Mouse (Mus musculus): ENCODE measurements around the gene Dera. TPM values are rescaled to one million over a fixed set of nuclear protein-coding genes. Genes with fewer than 3 reads are reported as not detected.
A peak's percentile ranks its signal among the peaks of the same experiment; 100 is the strongest.

Gene Dera
- polyA plus RNA-seq, 1 experiment from 2014 or later, result 72.3 TPM

DNA sequence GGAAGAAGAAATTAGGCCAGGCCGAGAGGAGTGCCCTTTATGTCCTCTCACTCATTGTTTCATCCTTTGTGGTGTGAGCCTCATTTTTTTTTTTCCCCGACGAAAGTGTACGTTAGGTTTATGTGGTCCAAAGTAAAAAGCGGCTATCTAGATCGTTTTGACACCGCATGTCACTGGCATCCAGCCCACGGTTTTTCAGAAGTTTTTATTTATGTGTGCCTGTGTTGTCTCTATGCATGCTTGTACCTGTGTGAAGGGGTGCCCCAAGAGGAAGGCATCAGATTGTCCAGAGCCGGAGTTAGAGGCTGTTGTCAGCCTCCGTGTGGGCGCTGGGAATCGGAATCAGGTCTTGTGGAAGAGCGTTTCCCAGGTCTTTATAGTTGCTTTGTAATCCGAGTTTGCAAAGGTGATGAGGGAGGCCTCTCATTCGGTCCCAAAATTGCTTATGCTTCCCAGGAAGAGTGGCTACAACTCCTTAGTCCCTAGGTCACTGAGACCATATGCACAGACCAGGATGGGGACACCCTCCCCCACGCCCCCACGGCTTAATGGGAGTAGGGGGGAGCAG is 18.6 kb upstream of the Dera start:
- H3K4me3 ChIP-seq, result peak overlapping the region; percentile 93
- peak overlapping the region; percentile 95 for H3K27ac ChIP-seq (replicated peaks)
- WGBS, result 11% methylated on average over 17 of the region's 17 CpGs
- H3K27me3 ChIP-seq (replicated peaks; ENCODE audit: low read depth, poor library complexity, severe bottlenecking), result 0 out of 2 replicates have a peak, but pooled peaks cover 15% of the 10 kb centered on the region
- H3K36me3 ChIP-seq (replicated peaks), result peaks cover 39% of the 10 kb centered on the region
- no peaks in the 10 kb centered on the region for H3K9me3 ChIP-seq
- peak; percentile 22 for DNase-seq (ENCODE audit: low spot score)
- H3K4me1 ChIP-seq, result peaks cover 15% of the 10 kb centered on the region

DNA sequence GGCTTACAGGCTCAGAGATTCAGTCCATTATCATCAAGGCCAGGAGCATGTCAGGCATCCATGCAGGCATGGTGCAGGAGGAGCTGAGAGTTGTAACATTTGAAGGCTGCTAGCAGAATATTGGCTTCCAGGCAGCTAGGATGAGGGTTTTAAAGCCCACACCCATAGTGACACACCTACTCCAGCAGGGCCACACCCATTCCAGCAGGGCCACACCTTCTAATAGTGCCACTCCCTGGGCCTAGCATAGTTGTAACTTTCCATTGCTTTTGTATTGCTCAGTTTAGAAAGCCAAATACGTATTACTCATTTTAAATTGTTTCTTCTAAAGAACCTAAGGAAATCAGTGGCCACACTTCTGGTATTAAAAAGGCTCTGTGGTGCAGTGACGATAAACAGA is 13.4 kb upstream of the Dera start:
- WGBS, result 95% methylated on average over 2 of the region's 2 CpGs
- no peak for DNase-seq (ENCODE audit: low spot score)
- Histone ChIP-seq H3K27me3 (replicated peaks; ENCODE audit: low read depth, poor library complexity, severe bottlenecking) (no peaks in the 10 kb centered on the region), H3K36me3 (replicated peaks) (peaks cover 91% of the 10 kb centered on the region), H3K4me3 (no peak overlapping the region), H3K27ac (replicated peaks) (no peak overlapping the region), H3K9me3 (no peaks in the 10 kb centered on the region), H3K4me1 (peaks cover 7% of the 10 kb centered on the region)

DNA sequence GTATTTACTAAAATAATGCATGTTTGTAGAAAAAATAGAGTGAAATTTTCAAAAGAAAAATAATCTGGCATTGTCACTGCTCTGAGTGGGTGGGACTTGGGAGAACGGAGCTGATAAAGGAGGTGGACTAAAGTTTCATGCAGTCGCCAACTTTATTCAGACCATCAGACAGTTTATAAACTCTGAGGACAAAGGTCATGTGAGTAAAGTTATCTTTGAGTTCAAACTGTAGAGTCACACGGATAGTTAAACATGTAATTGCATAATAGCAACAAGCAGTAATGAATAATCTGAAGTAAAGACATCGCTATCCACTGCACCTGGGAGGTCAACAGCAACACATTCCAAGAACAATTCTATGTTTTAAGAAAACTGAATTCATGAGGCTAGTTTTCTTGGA is 9.6 kb upstream of the Dera start:
- H3K27me3 ChIP-seq (replicated peaks; ENCODE audit: low read depth, poor library complexity, severe bottlenecking), result no peaks in the 10 kb centered on the region
- WGBS, result 93% methylated on average over 4 of the region's 4 CpGs
- H3K4me1 ChIP-seq, result no peaks in the 10 kb centered on the region
- no peak overlapping the region for H3K4me3 ChIP-seq
- no peak for DNase-seq (ENCODE audit: low spot score)
- H3K36me3 ChIP-seq (replicated peaks), result peaks cover 97% of the 10 kb centered on the region
- H3K27ac ChIP-seq (replicated peaks), result no peak overlapping the region
- H3K9me3 ChIP-seq, result no peaks in the 10 kb centered on the region

DNA sequence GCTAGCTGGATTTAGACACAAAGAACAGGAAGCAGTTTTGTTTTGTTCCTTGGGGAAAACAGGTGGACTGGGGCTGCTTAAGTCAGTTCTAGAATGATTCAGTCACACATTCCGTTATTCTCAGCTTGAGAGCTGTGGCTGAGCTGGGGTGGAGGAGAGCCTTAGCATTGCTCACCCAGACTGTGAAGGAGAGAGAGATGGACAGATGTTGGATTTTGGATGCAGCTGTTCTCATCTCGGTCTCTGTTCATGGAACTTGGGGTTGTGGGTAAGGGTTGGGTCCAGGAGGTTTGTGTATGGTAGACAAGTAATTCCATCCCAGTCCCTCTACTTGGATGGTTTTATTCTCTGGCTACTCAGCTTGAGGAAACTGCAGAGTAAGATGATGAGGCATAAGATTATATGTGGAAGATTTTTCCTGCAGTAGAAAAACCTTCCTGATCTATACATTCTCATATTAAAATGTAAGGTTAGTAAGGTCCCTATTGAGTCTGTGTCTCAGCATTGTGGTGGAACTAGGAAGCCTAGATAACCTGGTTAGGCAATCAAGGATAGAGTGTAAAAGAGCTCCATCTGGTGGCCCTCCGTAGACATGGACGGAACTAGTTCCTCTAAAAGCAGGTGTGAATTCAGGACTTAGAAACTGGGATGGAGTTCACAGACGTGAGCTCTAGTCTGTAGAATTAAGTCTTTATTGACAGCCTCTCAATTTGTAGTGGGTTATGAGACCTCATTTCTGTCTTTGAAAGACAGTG is 7.0 kb upstream of the Dera start:
- Histone ChIP-seq H3K27ac (replicated peaks) (no peak overlapping the region), H3K4me3 (no peak overlapping the region), H3K9me3 (no peaks in the 10 kb centered on the region), H3K27me3 (replicated peaks; ENCODE audit: low read depth, poor library complexity, severe bottlenecking) (no peaks in the 10 kb centered on the region), H3K36me3 (replicated peaks) (peaks cover 97% of the 10 kb centered on the region), H3K4me1 (no peaks in the 10 kb centered on the region)
- WGBS, result 81% methylated on average over 5 of the region's 5 CpGs
- no peak for DNase-seq (ENCODE audit: low spot score)

DNA sequence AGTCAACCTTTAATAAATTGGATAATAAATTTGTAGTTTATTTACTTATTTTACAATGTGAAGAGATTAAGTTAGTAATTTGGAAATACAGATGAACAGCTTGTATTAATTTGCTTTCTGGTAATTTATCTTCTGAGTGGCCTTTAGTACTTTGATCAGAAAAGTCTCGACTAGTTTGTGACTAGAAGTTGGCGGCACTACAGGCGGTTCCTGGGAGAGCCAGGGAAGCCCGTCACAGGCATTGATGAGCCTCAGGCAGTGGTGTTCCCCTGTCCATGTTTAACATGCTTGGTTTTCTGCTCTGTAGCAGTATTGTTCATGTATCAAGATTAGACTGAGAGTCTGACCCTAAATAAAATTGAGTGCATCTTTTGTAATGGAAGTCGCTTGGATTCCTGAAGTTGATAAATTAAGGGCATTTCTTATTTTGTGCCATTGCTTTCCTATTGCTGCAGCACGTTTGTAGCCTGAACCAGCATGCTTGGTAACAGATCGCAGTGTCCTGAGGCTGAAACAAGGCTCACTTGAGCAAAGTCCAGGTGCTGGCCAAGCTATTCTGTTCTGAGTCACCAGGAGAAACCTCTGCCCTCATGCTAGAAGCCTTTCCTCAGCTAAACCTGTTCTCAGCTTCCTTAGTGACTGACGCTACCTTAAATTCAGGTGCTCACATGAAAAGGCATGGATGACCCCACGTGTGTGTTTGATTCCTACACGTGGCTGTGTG is 2.6 kb upstream of the Dera start:
- no peak for DNase-seq (ENCODE audit: low spot score)
- WGBS, result 89% methylated on average over 10 of the region's 10 CpGs
- Histone ChIP-seq H3K36me3 (replicated peaks) (peaks cover 62% of the 10 kb centered on the region), H3K27ac (replicated peaks) (no peak overlapping the region), H3K27me3 (replicated peaks; ENCODE audit: low read depth, poor library complexity, severe bottlenecking) (no peaks in the 10 kb centered on the region), H3K4me1 (peaks cover 12% of the 10 kb centered on the region), H3K9me3 (no peaks in the 10 kb centered on the region), H3K4me3 (no peak overlapping the region)

DNA sequence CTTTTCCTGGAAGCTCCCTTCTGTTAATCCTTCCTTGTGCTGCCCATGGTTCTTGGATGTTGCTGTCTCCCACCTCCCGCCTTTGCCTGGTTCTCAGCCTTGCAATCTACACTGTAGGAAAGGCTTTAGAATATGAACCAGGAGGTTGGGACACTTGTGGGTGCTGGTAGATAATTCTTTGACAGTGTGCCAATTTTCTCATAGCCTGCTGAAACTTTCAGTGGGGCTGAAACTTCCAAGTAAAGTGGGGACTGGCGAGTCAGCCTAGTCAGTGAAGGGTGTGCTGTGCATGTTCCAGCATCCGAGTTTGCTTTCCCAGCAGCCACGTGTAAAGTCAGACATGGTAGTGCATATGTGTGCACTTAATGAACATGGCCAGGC is 2.1 kb upstream of the Dera start:
- Histone ChIP-seq H3K36me3 (replicated peaks) (peaks cover 57% of the 10 kb centered on the region), H3K27ac (replicated peaks) (no peak overlapping the region), H3K4me3 (no peak overlapping the region), H3K27me3 (replicated peaks; ENCODE audit: low read depth, poor library complexity, severe bottlenecking) (no peaks in the 10 kb centered on the region), H3K4me1 (peaks cover 12% of the 10 kb centered on the region), H3K9me3 (no peaks in the 10 kb centered on the region)
- no peak for DNase-seq (ENCODE audit: low spot score)
- 86% methylated on average over 4 of the region's 4 CpGs for WGBS

DNA sequence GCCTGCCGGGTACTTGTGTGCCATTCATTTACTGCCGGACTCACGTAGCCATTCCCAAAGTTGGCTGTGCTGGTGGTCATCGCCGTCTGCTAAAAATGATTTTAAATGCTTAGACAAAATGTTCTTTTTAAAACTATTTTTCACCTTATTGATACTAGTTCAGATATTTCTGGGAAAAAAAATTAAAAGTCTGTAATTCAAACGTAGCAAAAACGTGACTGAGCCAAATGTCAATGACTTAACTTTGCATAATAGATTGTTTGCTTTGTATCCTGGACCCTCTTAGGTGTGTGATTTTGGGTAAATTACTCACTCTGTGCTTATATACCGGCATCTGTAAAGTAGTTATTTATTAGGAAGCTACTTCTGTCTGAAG is 499 bp downstream of the Dera start:
- H3K9me3 ChIP-seq, result no peaks in the 10 kb centered on the region
- DNase-seq (ENCODE audit: low spot score), result no peak
- 8% methylated on average over 8 of the region's 8 CpGs for WGBS
- peaks cover 31% of the 10 kb centered on the region for H3K36me3 ChIP-seq (replicated peaks)
- peak overlapping the region; percentile 90 for H3K27ac ChIP-seq (replicated peaks)
- H3K4me3 ChIP-seq, result peak overlapping the region; percentile 81
- no peaks in the 10 kb centered on the region for H3K27me3 ChIP-seq (replicated peaks; ENCODE audit: low read depth, poor library complexity, severe bottlenecking)
- H3K4me1 ChIP-seq, result peaks cover 21% of the 10 kb centered on the region

DNA sequence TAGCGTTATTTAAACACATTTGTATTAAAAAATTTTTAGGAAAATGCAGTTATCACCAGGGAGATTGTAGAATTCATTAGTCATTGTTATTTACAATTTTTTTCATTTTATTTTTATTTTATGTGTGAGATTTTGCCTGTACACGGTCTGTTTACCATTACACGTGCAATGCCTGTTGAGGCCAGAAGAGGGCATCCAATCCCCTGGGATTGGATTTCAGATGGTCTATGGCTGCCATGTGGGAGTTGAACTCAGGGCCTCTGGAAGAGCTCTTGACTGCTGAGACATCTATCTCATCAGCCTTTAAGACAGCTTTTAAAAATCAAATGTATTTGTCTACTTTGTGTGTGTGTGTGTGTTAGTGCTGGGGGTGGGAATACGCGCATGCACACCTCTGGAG is 2.0 kb downstream of the Dera start:
- Histone ChIP-seq H3K4me3 (no peak overlapping the region), H3K27me3 (replicated peaks; ENCODE audit: low read depth, poor library complexity, severe bottlenecking) (no peaks in the 10 kb centered on the region), H3K9me3 (no peaks in the 10 kb centered on the region), H3K36me3 (replicated peaks) (peaks cover 16% of the 10 kb centered on the region), H3K4me1 (peaks cover 24% of the 10 kb centered on the region), H3K27ac (replicated peaks) (no peak overlapping the region)
- 68% methylated on average over 5 of the region's 5 CpGs for WGBS
- no peak for DNase-seq (ENCODE audit: low spot score)

DNA sequence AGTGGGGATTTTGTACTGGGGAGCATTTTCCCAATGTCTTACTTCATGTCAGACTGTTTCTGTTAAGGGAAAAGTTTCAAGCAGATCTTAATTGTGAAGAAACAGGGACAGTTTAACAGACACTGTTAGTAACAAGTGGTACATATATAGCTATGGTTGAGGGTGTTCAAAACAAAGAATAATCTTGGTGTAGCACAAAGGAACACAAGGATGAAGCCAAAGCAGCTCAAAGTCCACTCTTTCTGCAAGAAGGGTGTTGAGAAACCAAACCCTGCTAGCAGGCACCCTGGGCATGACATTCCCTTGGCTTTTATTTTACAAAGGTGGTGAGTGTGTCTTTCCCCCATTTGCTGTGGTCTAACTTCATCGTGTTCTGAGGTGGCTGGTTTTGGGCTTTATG is 3.5 kb downstream of the Dera start:
- no peak overlapping the region for H3K27ac ChIP-seq (replicated peaks)
- H3K9me3 ChIP-seq, result no peaks in the 10 kb centered on the region
- peaks cover 2% of the 10 kb centered on the region; the same call in 1 of the 2 replicates for H3K36me3 ChIP-seq (replicated peaks)
- WGBS, result 86% methylated on average over 1 of the region's 1 CpGs
- H3K4me3 ChIP-seq, result no peak overlapping the region
- H3K27me3 ChIP-seq (replicated peaks; ENCODE audit: low read depth, poor library complexity, severe bottlenecking), result no peaks in the 10 kb centered on the region
- peaks cover 24% of the 10 kb centered on the region for H3K4me1 ChIP-seq
- no peak for DNase-seq (ENCODE audit: low spot score)

DNA sequence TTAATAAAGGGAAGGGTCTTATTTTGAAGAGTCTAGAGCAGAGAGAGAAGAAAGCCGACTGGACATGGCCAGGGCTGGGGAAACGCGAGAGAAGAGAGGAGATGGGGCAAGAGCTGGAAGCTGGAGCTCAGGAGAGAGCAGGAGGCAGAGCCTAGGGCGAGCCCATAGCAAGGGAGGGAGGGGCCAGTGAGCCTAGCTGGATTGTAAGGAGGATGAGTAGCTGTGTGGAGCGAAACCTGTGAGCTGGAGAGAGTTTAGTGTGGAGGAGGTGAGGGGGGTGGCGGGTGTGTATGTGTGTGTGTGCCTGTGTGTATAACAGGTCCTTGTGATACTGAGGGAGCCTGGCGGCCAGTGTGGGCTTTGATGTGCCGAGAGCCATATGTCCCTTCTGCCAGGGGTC is 5.3 kb downstream of the Dera start:
- Histone ChIP-seq H3K27ac (replicated peaks) (peak overlapping the region; percentile 48), H3K9me3 (no peaks in the 10 kb centered on the region), H3K36me3 (replicated peaks) (no peaks in the 10 kb centered on the region), H3K4me1 (peaks cover 31% of the 10 kb centered on the region), H3K4me3 (no peak overlapping the region), H3K27me3 (replicated peaks; ENCODE audit: low read depth, poor library complexity, severe bottlenecking) (no peaks in the 10 kb centered on the region)
- DNase-seq (ENCODE audit: low spot score), result peak; percentile 32
- 37% methylated on average over 8 of the region's 8 CpGs for WGBS

DNA sequence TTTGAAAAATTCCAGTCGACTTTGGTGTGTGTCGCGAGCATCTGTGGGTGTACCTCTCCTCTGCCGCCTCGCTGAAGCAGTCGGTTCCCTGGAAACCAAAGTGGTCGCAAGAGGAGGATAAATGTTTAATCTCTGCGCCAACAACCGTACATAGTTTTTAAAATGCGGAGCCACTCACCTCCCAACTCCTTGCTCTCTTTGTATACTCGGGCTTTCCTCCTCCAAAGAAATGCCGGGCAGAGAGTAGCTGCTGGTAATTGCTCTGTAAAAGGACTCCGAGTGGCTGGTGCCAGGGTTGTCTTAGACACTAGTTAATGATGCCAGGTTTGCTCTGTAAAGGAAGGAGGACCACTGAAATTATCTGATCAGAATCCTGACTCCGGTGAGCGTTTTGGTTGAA is 6.6 kb downstream of the Dera start:
- peaks cover 30% of the 10 kb centered on the region for H3K4me1 ChIP-seq
- H3K4me3 ChIP-seq, result no peak overlapping the region
- H3K27ac ChIP-seq (replicated peaks), result no peak overlapping the region
- no peaks in the 10 kb centered on the region for H3K9me3 ChIP-seq
- H3K36me3 ChIP-seq (replicated peaks), result no peaks in the 10 kb centered on the region
- 87% methylated on average over 15 of the region's 15 CpGs for WGBS
- H3K27me3 ChIP-seq (replicated peaks; ENCODE audit: low read depth, poor library complexity, severe bottlenecking), result no peaks in the 10 kb centered on the region
- DNase-seq (ENCODE audit: low spot score), result no peak

DNA sequence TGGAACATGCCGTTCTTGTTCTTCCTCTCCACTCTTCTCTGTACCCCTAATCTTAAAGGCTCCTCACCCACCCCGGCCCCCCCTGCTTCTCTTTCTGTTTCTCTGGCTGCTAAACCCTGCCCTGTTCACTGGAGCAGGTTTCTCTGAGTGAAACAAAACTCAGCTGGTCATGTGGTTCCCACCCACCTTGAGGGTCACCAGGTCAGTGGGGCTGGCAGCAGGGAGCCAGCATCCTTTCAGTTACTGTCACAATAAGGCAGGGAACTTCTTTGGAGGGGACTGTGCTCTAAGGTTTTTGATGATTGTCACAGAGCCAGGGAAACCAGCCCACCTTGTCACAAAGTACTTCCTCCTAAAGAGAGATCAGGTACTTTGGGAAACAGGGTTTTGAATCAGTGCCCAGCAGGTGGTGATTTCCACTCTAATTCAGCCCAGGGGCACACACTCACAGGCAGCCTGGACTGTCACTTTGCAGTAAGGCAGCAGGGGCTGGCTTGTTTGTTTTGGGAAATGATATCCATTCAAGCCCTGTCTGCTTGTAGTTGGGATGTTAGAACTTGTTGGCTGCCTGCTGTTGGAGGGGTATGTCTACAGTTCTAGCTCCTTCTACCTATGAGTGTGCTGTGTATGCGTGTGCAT is 10.3 kb downstream of the Dera start:
- Histone ChIP-seq H3K4me3 (no peak overlapping the region), H3K27me3 (replicated peaks; ENCODE audit: low read depth, poor library complexity, severe bottlenecking) (no peaks in the 10 kb centered on the region), H3K36me3 (replicated peaks) (no peaks in the 10 kb centered on the region), H3K4me1 (peaks cover 23% of the 10 kb centered on the region), H3K9me3 (no peaks in the 10 kb centered on the region), H3K27ac (replicated peaks) (0 out of 2 replicates have a peak overlapping the region, but pooled peaks have one; percentile 10)
- 38% methylated on average over 3 of the region's 3 CpGs for WGBS
- no peak for DNase-seq (ENCODE audit: low spot score)

Data from embryonic facial prominence, embryonic 10.5 days (tissue).